30 mouse cellular contexts compared by ENCODE assay signal in the genomic region with DNA sequence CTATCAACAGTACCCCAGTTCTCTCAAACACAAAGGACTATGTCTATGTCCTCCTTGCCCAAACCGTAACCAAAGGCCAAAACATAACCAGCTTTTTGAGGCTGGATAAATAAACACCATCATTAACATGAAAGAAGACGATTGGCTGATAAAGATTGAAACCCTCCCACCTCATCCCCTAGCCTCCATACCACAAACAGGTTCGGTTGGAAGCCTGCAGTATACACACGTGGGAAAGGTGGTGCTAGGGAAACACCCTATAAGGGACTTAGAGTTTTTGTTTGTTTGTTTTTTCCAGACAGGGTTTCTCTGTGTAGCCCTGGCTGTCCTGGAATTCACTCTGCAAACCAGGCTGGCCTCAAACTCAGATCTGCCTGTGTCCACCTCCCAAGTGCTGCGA.
DNase-seq lines count a peak whose midpoint lies in the region; ATAC-seq and TF ChIP-seq lines count a peak whose summit lies in the region.
"Had no signal": no experiment of that assay in that cellular context is flagged by ENCODE, and none has a peak within 500 bp of the region (broad histone marks: within the 10 kb centered on the region; RNA-seq: fewer than 3 reads in every experiment).

No protein-coding gene starts in this region.

- ATAC-seq in liver, embryonic 11.5 days (replicated peaks; ENCODE audit: low FRiP score) = peak; percentile 59
- ATAC-seq in erythroblast, adult 5-6 weeks (replicated peaks; ENCODE audit: low FRiP score, poor library complexity, severe bottlenecking) = 0 out of 2 replicates have a peak, but pooled peaks have one; percentile 18
- no peak; the same call in 1 of the 2 replicates for ATAC-seq in liver, embryonic 15.5 days (ENCODE audit: insufficient read depth)
- ATAC-seq in intestine, postnatal 0 days = no peak
- ATAC-seq: activated CD4-positive, CD25-positive, alpha-beta regulatory T cell, adult 4 months; forebrain, embryonic 16.5 days; inflammation-experienced regulatory T-cells, adult 6 months; midbrain, embryonic 15.5 days had no signal

- no peaks in the 10 kb centered on the region for H3K27me3 ChIP-seq in liver, embryonic 11.5 days (replicated peaks; ENCODE audit: control insufficient read depth, insufficient read depth, low read length)
- H3K27me3 ChIP-seq in liver, embryonic 15.5 days = no peaks in the 10 kb centered on the region
- no peaks in the 10 kb centered on the region for H3K27me3 ChIP-seq in intestine, postnatal 0 days (replicated peaks; ENCODE audit: control insufficient read depth, insufficient read depth, low read length)
- H3K27me3 ChIP-seq: embryonic facial prominence, embryonic 12.5 days; hindbrain, embryonic 15.5 days; limb, embryonic 15.5 days; lung, embryonic 15.5 days; megakaryocyte, embryonic 14.5 days; midbrain, embryonic 15.5 days had no signal

- TF ChIP-seq CTCF in intestine, postnatal 0 days (IDR thresholded peaks at IDR 0.05; ENCODE audit: low read depth) = no peak

- peaks cover 42% of the 10 kb centered on the region for H3K4me1 ChIP-seq in liver, embryonic 11.5 days (replicated peaks; ENCODE audit: control insufficient read depth, insufficient read depth, low read length)
- peaks cover 65% of the 10 kb centered on the region for H3K4me1 ChIP-seq in liver, embryonic 15.5 days (replicated peaks)
- H3K4me1 ChIP-seq in intestine, postnatal 0 days (replicated peaks; ENCODE audit: control insufficient read depth, insufficient read depth, low read length) = no peaks in the 10 kb centered on the region
- H3K4me1 ChIP-seq: embryonic facial prominence, embryonic 12.5 days; hindbrain, embryonic 15.5 days; limb, embryonic 15.5 days had no signal

- WGBS in liver, embryonic 11.5 days = 50% methylated on average over 5 of the region's 5 CpGs
- WGBS in liver, embryonic 15.5 days (ENCODE audit: insufficient replicate concordance) = 42% methylated on average over 5 of the region's 5 CpGs
- 68% methylated on average over 5 of the region's 5 CpGs for WGBS in intestine, postnatal 0 days

- H3K4me2 ChIP-seq in liver, embryonic 11.5 days = peak overlapping the region; percentile 51; the same call in 1 of the 2 replicates
- peak overlapping the region; percentile 52 for H3K4me2 ChIP-seq in liver, embryonic 15.5 days
- H3K4me2 ChIP-seq in intestine, postnatal 0 days (replicated peaks; ENCODE audit: low read depth) = no peak overlapping the region
- H3K4me2 ChIP-seq: embryonic facial prominence, embryonic 12.5 days; hindbrain, embryonic 15.5 days; limb, embryonic 15.5 days; lung, embryonic 15.5 days; midbrain, embryonic 15.5 days had no signal

- peak overlapping the region; percentile 88 for H3K27ac ChIP-seq in liver, embryonic 11.5 days (ENCODE audit: low read depth, low read length)
- peak overlapping the region; percentile 90 for H3K27ac ChIP-seq in liver, embryonic 15.5 days (replicated peaks)
- H3K27ac ChIP-seq in intestine, postnatal 0 days (ENCODE audit: low read depth, low read length) = no peak overlapping the region
- H3K27ac ChIP-seq: embryonic facial prominence, embryonic 12.5 days; gastrocnemius, adult 2 months; hindbrain, embryonic 10.5 days; hindbrain, embryonic 15.5 days; limb, embryonic 15.5 days; lung, embryonic 15.5 days; midbrain, embryonic 15.5 days had no signal

- H3K4me3 ChIP-seq in liver, embryonic 11.5 days (ENCODE audit: low read depth, low read length) = no peak overlapping the region
- no peak overlapping the region for H3K4me3 ChIP-seq in liver, embryonic 15.5 days (replicated peaks)
- H3K4me3 ChIP-seq in intestine, postnatal 0 days (ENCODE audit: low read depth, low read length) = no peak overlapping the region
- H3K4me3 ChIP-seq: embryonic facial prominence, embryonic 12.5 days; gastrocnemius, adult 2 months; hindbrain, embryonic 10.5 days; hindbrain, embryonic 15.5 days; limb, embryonic 10.5 days; limb, embryonic 15.5 days; lung, embryonic 15.5 days; megakaryocyte, embryonic 14.5 days; midbrain, embryonic 15.5 days had no signal

- no peaks in the 10 kb centered on the region for H3K36me3 ChIP-seq in liver, embryonic 11.5 days (ENCODE audit: control insufficient read depth, insufficient read depth, low read length)
- no peaks in the 10 kb centered on the region for H3K36me3 ChIP-seq in liver, embryonic 15.5 days (replicated peaks)
- no peaks in the 10 kb centered on the region for H3K36me3 ChIP-seq in intestine, postnatal 0 days (ENCODE audit: control insufficient read depth, insufficient read depth)
- H3K36me3 ChIP-seq: embryonic facial prominence, embryonic 12.5 days; hindbrain, embryonic 10.5 days; hindbrain, embryonic 15.5 days; limb, embryonic 10.5 days; limb, embryonic 15.5 days; lung, embryonic 15.5 days; midbrain, embryonic 15.5 days had no signal

- H3K9me3 ChIP-seq in liver, embryonic 11.5 days (ENCODE audit: control insufficient read depth, low read length) = no peaks in the 10 kb centered on the region
- no peaks in the 10 kb centered on the region for H3K9me3 ChIP-seq in liver, embryonic 15.5 days (replicated peaks)
- H3K9me3 ChIP-seq in intestine, postnatal 0 days (ENCODE audit: control insufficient read depth) = no peaks in the 10 kb centered on the region
- H3K9me3 ChIP-seq: embryonic facial prominence, embryonic 12.5 days; hindbrain, embryonic 10.5 days; hindbrain, embryonic 15.5 days; limb, embryonic 10.5 days; limb, embryonic 15.5 days; lung, embryonic 15.5 days; megakaryocyte, embryonic 14.5 days; midbrain, embryonic 15.5 days had no signal

- H3K9ac ChIP-seq in liver, embryonic 11.5 days (ENCODE audit: low read depth, low read length) = 0 out of 2 replicates have a peak overlapping the region, but pooled peaks have one; percentile 5
- no peak overlapping the region for H3K9ac ChIP-seq in liver, embryonic 15.5 days
- H3K9ac ChIP-seq in intestine, postnatal 0 days (ENCODE audit: low read depth, low read length) = no peak overlapping the region
- H3K9ac ChIP-seq: embryonic facial prominence, embryonic 12.5 days; hindbrain, embryonic 15.5 days; limb, embryonic 15.5 days; lung, embryonic 15.5 days; midbrain, embryonic 15.5 days had no signal

- DNase-seq in liver, embryonic 11.5 days (ENCODE audit: low spot score) = no peak
- no peak for DNase-seq in liver
- DNase-seq in layer of hippocampus, adult 18-20 months (ENCODE audit: low spot score in 2 of 2) = no peak
- DNase-seq in embryo, embryonic 10.5 days (ENCODE audit: low spot score) = no peak
- DNase-seq: adrenal gland, adult 2 months; cerebellum, adult 11 months; cerebellum, adult 9-10 months; cerebellum, postnatal 36 days; embryo, embryonic 11 days; gastrocnemius, adult 2 months; gastrocnemius, postnatal 36 days; heart, postnatal 14 days; kidney, adult 18-20 months; kidney, postnatal 36 days; layer of hippocampus, postnatal 36 days; thymus, postnatal 4 days had no signal

Comparison
In these comparisons a context has a peak if more than half of its experiments do, and no peak if none do; other contexts are left out.
1. ATAC-seq: peak in liver, embryonic 11.5 days (single experiment) and erythroblast, adult 5-6 weeks (single experiment); none in liver, embryonic 15.5 days (single experiment) and intestine, postnatal 0 days (single experiment).